Mouse (Mus musculus) kidney, embryonic 16.5 days (tissue): ENCODE measurements around the gene Fhad1. TPM values are rescaled to one million over a fixed set of nuclear protein-coding genes. Genes with fewer than 3 reads are reported as not detected.

Source experiments
- ATAC-seq: fragments of 200-750 bp; cut with Nextera tagmentation; 2 replicates; pipeline ENCODE4 v1.8.0; 2017; ENCODE audit warnings: moderate TSS enrichment; ENCODE audit not compliant: low FRiP score, low TSS enrichment
- H3K27ac ChIP-seq: fragments of 300-500 bp; sonication (generic); 2 replicates; pipeline ENCODE4 v1.5.1; 2014; ENCODE audit warnings: low read length
- H3K27me3 ChIP-seq: fragments of 300-500 bp; sonication (generic); 2 replicates; pipeline ENCODE4 v1.6.1; 2014; ENCODE audit warnings: low read length, control low read depth, mixed read lengths; ENCODE audit not compliant: insufficient read depth
- H3K36me3 ChIP-seq: fragments of 300-500 bp; sonication (generic); 2 replicates; pipeline ENCODE4 v1.6.1; 2014; ENCODE audit warnings: low read length, control low read depth, mixed read lengths; ENCODE audit not compliant: insufficient read depth
- H3K4me1 ChIP-seq: fragments of 300-500 bp; sonication (generic); 2 replicates; pipeline ENCODE4 v1.6.1; 2014; ENCODE audit warnings: low read length, control low read depth, mixed read lengths; ENCODE audit not compliant: insufficient read depth
- H3K4me2 ChIP-seq: fragments of 300-500 bp; sonication (generic); replicated peaks from 2 replicates; pipeline ENCODE4 v1.6.1; 2014; ENCODE audit warnings: low read depth, low read length
- H3K4me3 ChIP-seq: fragments of 300-500 bp; sonication (generic); 2 replicates; pipeline ENCODE4 v1.5.1; 2014; ENCODE audit warnings: mild to moderate bottlenecking, low read length
- H3K9ac ChIP-seq: fragments of 300-500 bp; sonication (generic); replicated peaks from 2 replicates; pipeline ENCODE4 v1.6.1; 2014; ENCODE audit warnings: low read length
- H3K9me3 ChIP-seq: fragments of 300-500 bp; sonication (generic); 2 replicates; pipeline ENCODE4 v1.6.1; 2016; ENCODE audit warnings: low read length, control low read depth
- WGBS: fragments of 180-500 bp; shearing (Covaris S2); extraction: QIAGEN DNeasy Blood & Tissue Kit; methylation state at CpG from one replicate; pipeline ENCODE4 v1.1.7; 2014; 5-methylcytosine and 5-hydroxymethylcytosine counted together
- polyA plus RNA-seq: library from polyadenylated mRNA; unstranded; fragments of >200 nt; fragmentation: Nextera tagmentation; extraction: Ambion mirVana; gene quantifications from 2 replicates; pipeline ENCODE4 v1.2.1, GENCODE M21; 2015

Fhad1 gene
- polyA plus RNA-seq, 1 experiment from 2014 or later, result 0.74 TPM

DNA sequence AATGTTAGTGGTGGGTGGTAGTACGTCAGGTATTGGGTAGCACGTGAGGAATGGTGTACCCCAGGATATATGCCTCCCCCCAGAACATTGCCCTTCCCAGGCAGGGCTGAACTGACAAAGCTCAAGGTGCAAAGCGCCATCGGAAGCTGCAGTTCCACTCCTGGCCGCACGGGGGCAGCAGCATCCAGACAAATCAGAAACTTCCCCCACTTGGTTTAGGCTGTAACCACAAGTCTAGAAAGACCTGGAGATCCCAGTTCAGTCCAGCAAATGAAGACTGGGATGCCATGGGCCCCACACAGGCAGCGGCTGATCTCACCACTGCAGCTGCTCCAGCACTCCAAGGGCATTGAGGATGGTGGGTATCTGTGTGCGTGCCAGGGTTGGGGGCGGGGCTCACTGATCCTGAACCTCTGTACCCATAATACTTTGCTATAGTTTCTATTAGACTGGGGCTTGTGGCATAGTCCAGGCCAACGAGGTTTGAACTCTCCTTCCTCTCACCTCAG lies 157.4 kb downstream of the Fhad1 start:
- H3K4me1 ChIP-seq, result no peaks in the 10 kb centered on the region
- no peak overlapping the region for H3K4me3 ChIP-seq
- WGBS, result 21% methylated on average over 10 of the region's 10 CpGs
- no peak overlapping the region for H3K9ac ChIP-seq
- peak; percentile 58; the same call in 1 of the 2 replicates for ATAC-seq
- H3K9me3 ChIP-seq, result peaks cover 5% of the 10 kb centered on the region; the same call in 1 of the 2 replicates
- peaks cover 18% of the 10 kb centered on the region; the same call in 1 of the 2 replicates for H3K36me3 ChIP-seq
- H3K4me2 ChIP-seq, result no peak overlapping the region
- H3K27me3 ChIP-seq, result no peaks in the 10 kb centered on the region
- H3K27ac ChIP-seq, result no peak overlapping the region

GRCm38 (mm10) chr4:141853437-141853836 lies 161.4 kb downstream of the Fhad1 start:
- Histone ChIP-seq H3K36me3 (no peaks in the 10 kb centered on the region), H3K4me3 (no peak overlapping the region), H3K27ac (no peak overlapping the region), H3K27me3 (no peaks in the 10 kb centered on the region), H3K9ac (no peak overlapping the region), H3K9me3 (peaks cover 5% of the 10 kb centered on the region; the same call in 1 of the 2 replicates), H3K4me2 (no peak overlapping the region), H3K4me1 (no peaks in the 10 kb centered on the region)
- 80% methylated on average over 9 of the region's 9 CpGs for WGBS
- no peak for ATAC-seq

- no peaks in the 10 kb centered on the region for H3K9me3 ChIP-seq
- ATAC-seq, result no peak
- no peak within 1 kb of the TSS for H3K4me2 ChIP-seq
- no peak within 1 kb of the TSS for H3K9ac ChIP-seq
- no peaks in the 10 kb centered on the region for H3K36me3 ChIP-seq
- WGBS, result 80% methylated on average over 6 of the region's 6 CpGs
- H3K27ac ChIP-seq, result no peak within 1 kb of the TSS
- H3K4me3 ChIP-seq, result no peak within 1 kb of the TSS
- no peaks in the 10 kb centered on the region for H3K4me1 ChIP-seq
- H3K27me3 ChIP-seq, result no peaks in the 10 kb centered on the region
These were observed 168.9 kb downstream of the Fhad1 start, which contains the start of gene Ctrc for GRCm38 (mm10) chr4:141845999-141846398. TSS of gene Ctrc (minus strand) at chr4:141846359.

Other genes with a start within 250 kb of the Fhad1 start
- gene Dnajc16, start 224.2 kb downstream of the Fhad1 start, polyA plus RNA-seq, result 5.4 and 5.8 TPM in 2 replicates
- 30.2 and 31.8 TPM in 2 replicates for gene Casp9, start 221.5 kb downstream of the Fhad1 start, polyA plus RNA-seq
- gene Cela2a, start 188.9 kb downstream of the Fhad1 start, polyA plus RNA-seq, result 0.17 TPM in 1 of 2 replicates, not detected in the other
- gene Ctrc, start 168.7 kb downstream of the Fhad1 start, polyA plus RNA-seq, result not detected in 2 replicates
- 58.5 and 62.4 TPM in 2 replicates for gene Efhd2, start 140.2 kb downstream of the Fhad1 start, polyA plus RNA-seq
- 41.6 and 42.7 TPM in 2 replicates for gene Tmem51, start 69.2 kb upstream of the Fhad1 start, polyA plus RNA-seq
- gene Kazn, start 224.3 kb upstream of the Fhad1 start, polyA plus RNA-seq, result 15.5 and 16.2 TPM in 2 replicates